Mouse (Mus musculus) ES-E14 (cell line): ENCODE measurements around the gene Myo1g.

Experiments used
- CHD2 ChIP-seq: IDR thresholded peaks from 2 replicates; pipeline ENCODE4 v1.6.1; 2014; ENCODE audit warnings: mild to moderate bottlenecking, low read depth, low read length, inconsistent platforms
- HCFC1 ChIP-seq: IDR thresholded peaks from 2 replicates; pipeline ENCODE4 v1.6.1; 2012; ENCODE audit warnings: low read length, inconsistent platforms, borderline replicate concordance; ENCODE audit not compliant: insufficient read depth
- MAFK ChIP-seq: IDR thresholded peaks from 2 replicates; pipeline ENCODE4 v1.6.1; 2014; ENCODE audit warnings: mild to moderate bottlenecking, low read depth, low read length, inconsistent platforms; ENCODE audit not compliant: insufficient read depth
- ZC3H11A ChIP-seq: IDR thresholded peaks from 2 replicates; pipeline ENCODE4 v1.6.1; 2012; ENCODE audit warnings: low read depth, mild to moderate bottlenecking, inconsistent platforms, low read length, borderline replicate concordance
- ZNF384 ChIP-seq: IDR thresholded peaks from 2 replicates; pipeline ENCODE4 v1.6.1; 2012; ENCODE audit warnings: low read depth, low read length, inconsistent platforms

DNA sequence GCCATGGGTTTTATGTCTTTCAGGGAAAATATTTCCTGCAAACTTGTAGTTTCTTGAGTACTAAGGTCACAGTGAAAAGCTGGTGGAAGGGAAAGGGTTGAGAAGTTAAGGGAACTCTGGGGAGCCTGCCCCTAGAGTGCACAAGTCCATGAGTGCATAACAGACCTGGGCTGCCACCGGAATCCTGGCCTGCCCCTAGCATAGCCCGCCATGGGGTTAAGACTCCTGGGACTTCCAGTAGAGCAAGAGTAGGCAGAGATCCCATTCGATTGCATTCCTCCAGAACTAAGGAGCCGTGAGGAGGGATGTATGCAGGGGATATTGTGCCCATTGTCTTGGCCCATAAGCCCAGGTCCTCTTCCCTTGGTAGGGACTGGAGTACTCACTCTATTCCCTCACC, 40.7 kb upstream of the Myo1g start:
- TF ChIP-seq ZC3H11A = no peak
- TF ChIP-seq MAFK = no peak
- TF ChIP-seq ZNF384 = no peak
- TF ChIP-seq CHD2 = no peak
- TF ChIP-seq HCFC1 = no peak
